Mouse (Mus musculus) liver, adult 2 months (tissue): ENCODE results near the gene Ints4. TPM values are rescaled to one million over a fixed set of nuclear protein-coding genes. Genes with fewer than 3 reads are reported as not detected.

ENCODE experiments used
- DNase-seq: peaks from one replicate; pipeline ENCODE4 v3.0.0-alpha.2; 2011; ENCODE audit warnings: low read depth, low spot score; ENCODE audit errors: extremely low read depth
- H3K27ac ChIP-seq: fragments of 200-500 bp; replicated peaks from 2 replicates; pipeline ENCODE4 v1.5.1; 2012; ENCODE audit warnings: low read depth, mild to moderate bottlenecking, control low read depth, inconsistent platforms, low read length; ENCODE audit not compliant: insufficient read depth
- H3K27me3 ChIP-seq: fragments of 200-500 bp; 2 replicates; pipeline ENCODE4 v1.6.1; 2012; ENCODE audit warnings: mild to moderate bottlenecking, moderate library complexity, low read length, inconsistent platforms; ENCODE audit not compliant: control insufficient read depth, insufficient read depth
- H3K36me3 ChIP-seq: fragments of 200-500 bp; 2 replicates; pipeline ENCODE4 v1.6.1; 2012; ENCODE audit warnings: low read length, inconsistent platforms; ENCODE audit not compliant: control insufficient read depth, insufficient read depth
- H3K4me1 ChIP-seq: fragments of 200-500 bp; 2 replicates; pipeline ENCODE4 v1.6.1; 2011; ENCODE audit warnings: low read length; ENCODE audit not compliant: control insufficient read depth, insufficient read depth
- H3K4me3 ChIP-seq: fragments of 200-500 bp; 2 replicates; pipeline ENCODE4 v1.5.1; 2011; ENCODE audit warnings: low read depth, mild to moderate bottlenecking, control low read depth, low read length, moderate library complexity; ENCODE audit not compliant: insufficient read depth
- H3K79me2 ChIP-seq: fragments of 200-500 bp; 2 replicates; pipeline ENCODE4 v1.6.1; 2012; ENCODE audit warnings: inconsistent platforms, mild to moderate bottlenecking, low read length, moderate library complexity; ENCODE audit not compliant: control insufficient read depth, insufficient read depth
- H3K9ac ChIP-seq: fragments of 200-500 bp; 2 replicates; pipeline ENCODE4 v1.6.1; 2012; ENCODE audit warnings: low read depth, mild to moderate bottlenecking, control low read depth, inconsistent platforms, low read length
- CTCF ChIP-seq: fragments of 200-500 bp; IDR thresholded peaks from 2 replicates; pipeline ENCODE4 v1.5.1; 2011; ENCODE audit warnings: low read depth, low read length, control low read depth
- POLR2A ChIP-seq: fragments of 200-500 bp; IDR thresholded peaks from 2 replicates; pipeline ENCODE4 v1.6.1; 2011; ENCODE audit warnings: low read length, control low read depth; ENCODE audit not compliant: insufficient read depth; ENCODE audit errors: extremely low read depth
- WGBS: fragments of 180-500 bp; shearing (Covaris S2); methylation state at CpG from one replicate; pipeline ENCODE4 v1.1.7; 2018; 5-methylcytosine and 5-hydroxymethylcytosine counted together
- polyA plus RNA-seq: library from polyadenylated mRNA; depleted of rRNA; stranded (reverse); fragments of >200 nt; gene quantifications from 2 replicates; pipeline ENCODE4 v1.2.3, GENCODE M21; 2012
- total RNA-seq: library from RNA; depleted of rRNA; stranded (reverse); fragments of >200 nt; gene quantifications from 2 replicates; pipeline ENCODE4 v1.2.3, GENCODE M21; 2014

Ints4 gene
- total and polyA plus RNA-seq, 2 experiments = 23.3 to 28.6 TPM

- Histone ChIP-seq H3K27me3 (no peaks in the 10 kb centered on the region), H3K4me1 (no peaks in the 10 kb centered on the region), H3K4me3 (no peak overlapping the region), H3K9ac (no peak overlapping the region), H3K27ac (no peak overlapping the region), H3K79me2 (no peaks in the 10 kb centered on the region), H3K36me3 (peaks cover 60% of the 10 kb centered on the region)
- 89% methylated on average over 1 of the region's 1 CpGs for WGBS
- no peak for TF ChIP-seq CTCF
- TF ChIP-seq POLR2A = no peak
- no peak for DNase-seq
These were observed 34.0 kb downstream of the Ints4 start for GRCm38 (mm10) chr7:97514786-97515185.

GRCm38 (mm10) chr7:97519935-97520334 is 39.2 kb downstream of the Ints4 start:
- Histone ChIP-seq H3K79me2 (no peaks in the 10 kb centered on the region), H3K4me1 (no peaks in the 10 kb centered on the region), H3K27ac (no peak overlapping the region), H3K4me3 (no peak overlapping the region), H3K9ac (no peak overlapping the region), H3K27me3 (no peaks in the 10 kb centered on the region), H3K36me3 (peaks cover 32% of the 10 kb centered on the region)
- no peak for DNase-seq
- WGBS = 92% methylated on average over 2 of the region's 2 CpGs
- TF ChIP-seq CTCF = no peak
- TF ChIP-seq POLR2A = no peak

GRCm38 (mm10) chr7:97535531-97535930 is 54.8 kb downstream of the Ints4 start:
- H3K4me3 ChIP-seq = no peak overlapping the region
- TF ChIP-seq CTCF (no peak), POLR2A (no peak)
- H3K79me2 ChIP-seq = no peaks in the 10 kb centered on the region
- DNase-seq = no peak
- H3K36me3 ChIP-seq = peaks cover 25% of the 10 kb centered on the region
- H3K4me1 ChIP-seq = no peaks in the 10 kb centered on the region
- WGBS = 95% methylated on average over 5 of the region's 5 CpGs
- H3K9ac ChIP-seq = no peak overlapping the region
- no peaks in the 10 kb centered on the region for H3K27me3 ChIP-seq
- no peak overlapping the region for H3K27ac ChIP-seq

- no peak overlapping the region for H3K9ac ChIP-seq
- TF ChIP-seq CTCF (no peak), POLR2A (no peak)
- H3K79me2 ChIP-seq = no peaks in the 10 kb centered on the region
- no peak overlapping the region for H3K27ac ChIP-seq
- H3K36me3 ChIP-seq = peaks cover 24% of the 10 kb centered on the region
- no peaks in the 10 kb centered on the region for H3K4me1 ChIP-seq
- WGBS = 91% methylated on average over 5 of the region's 5 CpGs
- H3K27me3 ChIP-seq = no peaks in the 10 kb centered on the region
- DNase-seq = no peak
- no peak overlapping the region for H3K4me3 ChIP-seq
These were observed 55.8 kb downstream of the Ints4 start for GRCm38 (mm10) chr7:97536571-97536970.

- no peaks in the 10 kb centered on the region for H3K79me2 ChIP-seq
- peaks cover 16% of the 10 kb centered on the region; the same call in 1 of the 2 replicates for H3K36me3 ChIP-seq
- no peaks in the 10 kb centered on the region for H3K4me1 ChIP-seq
- H3K27ac ChIP-seq = no peak overlapping the region
- 94% methylated on average over 2 of the region's 2 CpGs for WGBS
- TF ChIP-seq CTCF (no peak), POLR2A (no peak)
- DNase-seq = no peak
- H3K4me3 ChIP-seq = no peak overlapping the region
- H3K27me3 ChIP-seq = no peaks in the 10 kb centered on the region
- no peak overlapping the region for H3K9ac ChIP-seq
These were observed 65.7 kb downstream of the Ints4 start for GRCm38 (mm10) chr7:97546462-97546861.

- H3K9ac ChIP-seq = no peak overlapping the region
- peaks cover 7% of the 10 kb centered on the region; the same call in 1 of the 2 replicates for H3K36me3 ChIP-seq
- no peak overlapping the region for H3K4me3 ChIP-seq
- 94% methylated on average over 10 of the region's 10 CpGs for WGBS
- H3K79me2 ChIP-seq = no peaks in the 10 kb centered on the region
- no peak overlapping the region for H3K27ac ChIP-seq
- no peaks in the 10 kb centered on the region for H3K27me3 ChIP-seq
- DNase-seq = no peak
- H3K4me1 ChIP-seq = no peaks in the 10 kb centered on the region
- TF ChIP-seq CTCF (no peak), POLR2A (no peak)
These were observed 68.5 kb downstream of the Ints4 start for GRCm38 (mm10) chr7:97549301-97549700.
